Mouse (Mus musculus) cortical plate, adult 2 months (tissue): Measurements from ENCODE around the gene Zfp593. TPM values are rescaled to one million over a fixed set of nuclear protein-coding genes. Genes with fewer than 3 reads are reported as not detected.

ENCODE experiments used
- H3K27ac ChIP-seq: fragments of 200-500 bp; 2 replicates; pipeline ENCODE4 v1.5.1; 2012; ENCODE audit warnings: low read length, control low read depth, inconsistent platforms; ENCODE audit not compliant: insufficient read depth
- H3K4me1 ChIP-seq: fragments of 200-500 bp; 2 replicates; pipeline ENCODE4 v1.6.1; 2011; ENCODE audit warnings: low read length; ENCODE audit not compliant: control insufficient read depth, insufficient read depth
- H3K4me3 ChIP-seq: fragments of 200-500 bp; 2 replicates; pipeline ENCODE4 v1.5.1; 2011; ENCODE audit warnings: mild to moderate bottlenecking, low read length, control low read depth; ENCODE audit not compliant: insufficient read depth
- CTCF ChIP-seq: fragments of 200-500 bp; IDR thresholded peaks from 2 replicates; pipeline ENCODE4 v1.5.1; 2011; ENCODE audit warnings: mild to moderate bottlenecking, control low read depth, low read length; ENCODE audit not compliant: insufficient read depth; ENCODE audit errors: extremely low read depth
- POLR2A ChIP-seq: fragments of 200-500 bp; IDR thresholded peaks from 2 replicates; pipeline ENCODE4 v1.6.1; 2011; ENCODE audit warnings: mild to moderate bottlenecking, low read length, control low read depth; ENCODE audit not compliant: insufficient read depth; ENCODE audit errors: extremely low read depth
- polyA plus RNA-seq: library from polyadenylated mRNA; depleted of rRNA; stranded (reverse); fragments of >200 nt; gene quantifications from 2 replicates; pipeline ENCODE4 v1.2.3, GENCODE M21; 2012; rRNA removed

Zfp593 gene
- polyA plus RNA-seq, result 12.0 and 13.5 TPM in 2 replicates

- TF ChIP-seq CTCF, result peak; percentile 69
- peak; percentile 47; the same call in 1 of the 2 replicates for TF ChIP-seq POLR2A
- Histone ChIP-seq H3K4me3 (peak within 1 kb of the TSS; percentile 68), H3K27ac (no peak within 1 kb of the TSS), H3K4me1 (0 out of 2 replicates have a peak, but pooled peaks cover 1% of the 10 kb centered on the region)
These were observed at the start of gene Zfp593 for GRCm38 (mm10) chr4:134245148-134245843. TSS of gene Zfp593 (minus strand) at chr4:134245592.

GRCm38 (mm10) chr4:134293692-134294163 lies 48.3 kb upstream of the Zfp593 start:
- H3K27ac ChIP-seq, result no peak overlapping the region
- no peak overlapping the region for H3K4me3 ChIP-seq
- H3K4me1 ChIP-seq, result no peaks in the 10 kb centered on the region; the same call in 1 of the 2 replicates
- TF ChIP-seq POLR2A, result no peak
- no peak for TF ChIP-seq CTCF

- Histone ChIP-seq H3K27ac (no peak overlapping the region), H3K4me1 (peaks cover 2% of the 10 kb centered on the region), H3K4me3 (no peak overlapping the region)
- TF ChIP-seq POLR2A (no peak), CTCF (no peak)
These were observed 47.8 kb upstream of the Zfp593 start for GRCm38 (mm10) chr4:134293061-134293691.

- Histone ChIP-seq H3K27ac (no peak overlapping the region), H3K4me1 (peaks cover 2% of the 10 kb centered on the region), H3K4me3 (no peak overlapping the region)
- TF ChIP-seq CTCF (peak; percentile 91), POLR2A (no peak)
These were observed 46.7 kb upstream of the Zfp593 start for GRCm38 (mm10) chr4:134292067-134292466.

GRCm38 (mm10) chr4:134288397-134289256 lies 43.2 kb upstream of the Zfp593 start:
- peaks cover 4% of the 10 kb centered on the region for H3K4me1 ChIP-seq
- no peak overlapping the region for H3K27ac ChIP-seq
- TF ChIP-seq POLR2A (no peak), CTCF (no peak)
- H3K4me3 ChIP-seq, result peak overlapping the region; percentile 72; the same call in 1 of the 2 replicates

GRCm38 (mm10) chr4:134287575-134288025 lies 42.2 kb upstream of the Zfp593 start, which contains the start of gene Pdik1l:
TSS of gene Pdik1l (minus strand) at chr4:134287895.
- H3K27ac ChIP-seq, result peak within 1 kb of the TSS; percentile 98
- TF ChIP-seq POLR2A (0 out of 2 replicates have a peak, but pooled peaks have one; percentile 23), CTCF (no peak)
- H3K4me1 ChIP-seq, result peaks cover 4% of the 10 kb centered on the region
- H3K4me3 ChIP-seq, result peak within 1 kb of the TSS; percentile 72

GRCm38 (mm10) chr4:134287168-134287564 lies 41.8 kb upstream of the Zfp593 start:
- TF ChIP-seq CTCF (no peak), POLR2A (peak; percentile 69)
- H3K27ac ChIP-seq, result peak overlapping the region; percentile 98
- peaks cover 4% of the 10 kb centered on the region for H3K4me1 ChIP-seq
- peak overlapping the region; percentile 72 for H3K4me3 ChIP-seq

- no peak for TF ChIP-seq POLR2A
- no peak for TF ChIP-seq CTCF
- Histone ChIP-seq H3K4me3 (peak overlapping the region; percentile 72), H3K4me1 (peaks cover 4% of the 10 kb centered on the region), H3K27ac (no peak overlapping the region)
These were observed 41.1 kb upstream of the Zfp593 start for GRCm38 (mm10) chr4:134286226-134287167.
